Mouse (Mus musculus) heart, postnatal 0 days (tissue): Measurements from ENCODE around the gene Enox1. TPM values are rescaled to one million over a fixed set of nuclear protein-coding genes. Genes with fewer than 3 reads are reported as not detected.

ENCODE experiments used
- ATAC-seq: fragments of 200-750 bp; cut with Nextera tagmentation; 2 replicates; pipeline ENCODE4 v1.8.0; 2017; ENCODE audit warnings: low read depth, moderate number of reproducible peaks, moderate library complexity; ENCODE audit not compliant: insufficient read depth
- DNase-seq: peaks from one replicate; pipeline ENCODE4 v3.0.0-alpha.2; 2016; ENCODE audit warnings: low spot score
- H3K27ac ChIP-seq: fragments of 300-500 bp; sonication (generic); 2 replicates; pipeline ENCODE4 v1.5.1; 2014; ENCODE audit warnings: low read depth, mild to moderate bottlenecking
- H3K27me3 ChIP-seq: fragments of 300-500 bp; sonication (generic); 2 replicates; pipeline ENCODE4 v1.6.1; 2014; ENCODE audit warnings: low read length, mixed read lengths; ENCODE audit not compliant: control insufficient read depth, insufficient read depth
- H3K36me3 ChIP-seq: fragments of 300-500 bp; sonication (generic); replicated peaks from 2 replicates; pipeline ENCODE4 v1.6.1; 2014; ENCODE audit warnings: low read length, mixed read lengths; ENCODE audit not compliant: control insufficient read depth, insufficient read depth
- H3K4me1 ChIP-seq: fragments of 300-500 bp; sonication (generic); 2 replicates; pipeline ENCODE4 v1.6.1; 2014; ENCODE audit warnings: antibody characterized with exemption; ENCODE audit not compliant: control insufficient read depth, insufficient read depth
- H3K4me2 ChIP-seq: fragments of 300-500 bp; sonication (generic); 2 replicates; pipeline ENCODE4 v1.6.1; 2014; ENCODE audit warnings: low read depth, mild to moderate bottlenecking, low read length, moderate library complexity
- H3K4me3 ChIP-seq: fragments of 300-500 bp; sonication (generic); 2 replicates; pipeline ENCODE4 v1.5.1; 2014; ENCODE audit warnings: low read depth, low read length
- H3K9ac ChIP-seq: fragments of 300-500 bp; sonication (generic); replicated peaks from 2 replicates; pipeline ENCODE4 v1.6.1; 2014; ENCODE audit warnings: low read depth, low read length, mixed read lengths
- H3K9me3 ChIP-seq: fragments of 300-500 bp; sonication (generic); replicated peaks from 2 replicates; pipeline ENCODE4 v1.6.1; 2016; ENCODE audit warnings: low read length; ENCODE audit not compliant: control insufficient read depth
- CTCF ChIP-seq: IDR thresholded peaks from 2 replicates; pipeline ENCODE4 v1.5.1; 2016; ENCODE audit warnings: antibody characterized with exemption, control low read depth, low read depth
- EP300 ChIP-seq: IDR thresholded peaks from 2 replicates; pipeline ENCODE4 v1.6.1; 2016; ENCODE audit warnings: antibody characterized with exemption, low read depth
- WGBS: fragments of 180-500 bp; shearing (Covaris S2); extraction: QIAGEN DNeasy Blood & Tissue Kit; methylation state at CpG from one replicate; pipeline ENCODE4 v1.1.7; 2014; 5-methylcytosine and 5-hydroxymethylcytosine counted together
- polyA plus RNA-seq: library from polyadenylated mRNA; unstranded; fragments of >200 nt; fragmentation: Nextera tagmentation; extraction: Ambion mirVana; gene quantifications from 2 replicates; pipeline ENCODE4 v1.2.1, GENCODE M21; 2015
- total RNA-seq: library from RNA; depleted of rRNA; stranded (reverse); fragments of >200 nt; gene quantifications from 2 replicates; pipeline ENCODE4 v1.2.3, GENCODE M21; 2014; ENCODE audit warnings: low replicate concordance

The Enox1 gene
- total and polyA plus RNA-seq, 2 experiments from 2014 or later: 0.83 to 2.6 TPM

- no peak overlapping the region for H3K27ac ChIP-seq
- no peak overlapping the region for H3K4me2 ChIP-seq
- no peaks in the 10 kb centered on the region for H3K36me3 ChIP-seq
- no peak for ATAC-seq
- H3K4me3 ChIP-seq: no peak overlapping the region
- no peak for TF ChIP-seq EP300
- TF ChIP-seq CTCF: no peak
- no peaks in the 10 kb centered on the region for H3K27me3 ChIP-seq
- no peaks in the 10 kb centered on the region for H3K4me1 ChIP-seq
- H3K9me3 ChIP-seq: no peaks in the 10 kb centered on the region
- no peak overlapping the region for H3K9ac ChIP-seq
- no peak for DNase-seq
- WGBS: 27% methylated on average over 5 of the region's 5 CpGs
Measured at GRCm38 (mm10) chr14:77474026-77474425, 317.5 kb downstream of the Enox1 start.

GRCm38 (mm10) chr14:77475134-77475820 lies 318.7 kb downstream of the Enox1 start:
- Histone ChIP-seq H3K36me3 (no peaks in the 10 kb centered on the region), H3K4me2 (no peak overlapping the region), H3K27me3 (no peaks in the 10 kb centered on the region), H3K4me3 (no peak overlapping the region), H3K9me3 (no peaks in the 10 kb centered on the region), H3K27ac (no peak overlapping the region), H3K4me1 (no peaks in the 10 kb centered on the region), H3K9ac (no peak overlapping the region)
- ATAC-seq: no peak
- TF ChIP-seq EP300: no peak
- TF ChIP-seq CTCF: no peak
- 59% methylated on average over 11 of the region's 11 CpGs for WGBS
- no peak for DNase-seq

- TF ChIP-seq EP300 (no peak), CTCF (no peak)
- no peak for DNase-seq
- Histone ChIP-seq H3K27me3 (no peaks in the 10 kb centered on the region), H3K36me3 (no peaks in the 10 kb centered on the region), H3K9ac (no peak overlapping the region), H3K4me3 (no peak overlapping the region), H3K4me2 (no peak overlapping the region), H3K9me3 (no peaks in the 10 kb centered on the region), H3K27ac (no peak overlapping the region), H3K4me1 (no peaks in the 10 kb centered on the region)
- WGBS: 87% methylated on average over 4 of the region's 4 CpGs
- ATAC-seq: no peak
Measured at GRCm38 (mm10) chr14:77477704-77478103, 321.1 kb downstream of the Enox1 start.

DNA sequence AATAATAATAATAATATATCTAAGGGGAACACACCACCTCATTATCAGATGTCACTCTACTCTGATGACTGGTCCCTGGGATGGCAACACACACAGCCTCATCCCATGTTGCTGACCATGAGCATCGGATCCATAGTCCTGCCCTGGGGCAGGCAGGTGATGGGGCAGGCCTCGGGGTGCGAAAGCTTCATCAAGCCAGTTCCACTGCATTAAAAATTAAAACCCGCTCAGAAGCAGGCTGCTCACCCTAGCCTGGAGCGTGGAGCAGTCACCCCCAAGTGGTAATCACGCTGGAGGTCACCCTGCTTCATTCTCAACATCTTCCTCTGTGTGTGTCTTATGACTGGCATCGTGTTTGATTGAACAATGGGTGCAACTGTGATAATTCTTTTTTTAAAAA lies 321.6 kb downstream of the Enox1 start:
- DNase-seq (no peak), ATAC-seq (no peak)
- Histone ChIP-seq H3K9me3 (no peaks in the 10 kb centered on the region), H3K4me2 (no peak overlapping the region), H3K36me3 (no peaks in the 10 kb centered on the region), H3K27ac (no peak overlapping the region), H3K9ac (no peak overlapping the region), H3K27me3 (no peaks in the 10 kb centered on the region), H3K4me3 (no peak overlapping the region), H3K4me1 (no peaks in the 10 kb centered on the region)
- WGBS: 87% methylated on average over 7 of the region's 7 CpGs
- TF ChIP-seq CTCF: no peak
- no peak for TF ChIP-seq EP300

DNA sequence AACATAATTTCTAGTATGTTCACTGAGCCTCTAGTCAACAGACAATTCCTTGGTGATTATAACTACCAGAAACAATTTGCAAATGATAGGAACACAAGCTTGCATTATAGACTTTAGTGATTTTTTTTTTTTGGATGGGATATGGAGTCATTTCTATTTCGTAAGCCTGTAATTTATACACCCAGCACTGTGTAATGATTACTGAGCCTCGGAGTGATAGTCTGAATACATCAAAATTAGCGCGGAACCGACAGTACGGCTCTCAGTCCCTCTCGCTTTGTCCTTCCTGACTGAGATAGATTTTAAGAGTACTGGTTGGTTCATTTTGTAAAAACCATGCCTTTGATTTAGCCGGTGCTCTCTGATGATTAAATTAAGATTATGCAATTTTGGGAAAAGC lies 322.1 kb downstream of the Enox1 start:
- DNase-seq (no peak), ATAC-seq (no peak)
- 95% methylated on average over 8 of the region's 8 CpGs for WGBS
- Histone ChIP-seq H3K4me1 (no peaks in the 10 kb centered on the region), H3K4me2 (no peak overlapping the region), H3K9me3 (no peaks in the 10 kb centered on the region), H3K4me3 (no peak overlapping the region), H3K9ac (no peak overlapping the region), H3K36me3 (no peaks in the 10 kb centered on the region), H3K27me3 (no peaks in the 10 kb centered on the region), H3K27ac (no peak overlapping the region)
- TF ChIP-seq EP300 (no peak), CTCF (no peak)

DNA sequence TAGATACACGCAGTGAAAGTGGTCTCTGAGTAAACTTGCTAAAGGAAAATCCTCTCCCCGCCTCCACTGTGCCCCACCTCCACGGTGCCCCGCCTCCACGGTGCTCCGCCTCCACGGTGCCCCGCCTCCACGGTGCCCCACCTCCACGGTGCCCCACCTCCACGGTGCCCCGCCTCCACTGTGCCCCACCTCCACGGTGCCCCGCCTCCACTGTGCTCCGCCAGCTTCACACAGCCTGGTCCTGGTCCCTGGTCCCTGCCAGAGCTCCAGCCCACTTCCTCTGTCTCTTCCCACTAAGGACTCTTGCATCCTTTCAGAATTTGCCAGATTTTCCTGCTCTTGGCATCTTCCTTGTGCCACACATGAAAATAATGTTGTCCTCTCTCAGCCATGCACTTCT lies 326.5 kb downstream of the Enox1 start:
- H3K4me2 ChIP-seq: no peak overlapping the region
- TF ChIP-seq EP300 (no peak), CTCF (no peak)
- H3K27me3 ChIP-seq: no peaks in the 10 kb centered on the region
- H3K27ac ChIP-seq: no peak overlapping the region
- H3K4me1 ChIP-seq: no peaks in the 10 kb centered on the region
- peak; percentile 42; the same call in 1 of the 2 replicates for ATAC-seq
- WGBS: 37% methylated on average over 15 of the region's 15 CpGs
- DNase-seq: no peak
- no peaks in the 10 kb centered on the region for H3K9me3 ChIP-seq
- H3K9ac ChIP-seq: no peak overlapping the region
- H3K4me3 ChIP-seq: no peak overlapping the region
- H3K36me3 ChIP-seq: no peaks in the 10 kb centered on the region
